Mouse (Mus musculus) liver, embryonic 14.5 days (tissue): Measurements from ENCODE around the gene Map2k5. TPM values are rescaled to one million over a fixed set of nuclear protein-coding genes. Genes with fewer than 3 reads are reported as not detected.

Experiments used
- ATAC-seq: fragments of 200-750 bp; cut with Nextera tagmentation; 2 replicates; pipeline ENCODE4 v1.8.0; 2017; ENCODE audit warnings: moderate number of reproducible peaks, mild to moderate bottlenecking, moderate library complexity; ENCODE audit not compliant: insufficient read depth
- DNase-seq, 3 experiments: peaks; one replicate each; pipeline ENCODE4 v3.0.0-alpha.2; 2012 to 2013; ENCODE audit warnings: low read depth in 3 of 3, low spot score in 3 of 3
- H3K27ac ChIP-seq: fragments of 300-500 bp; sonication (generic); 2 replicates; pipeline ENCODE4 v1.5.1; 2014; ENCODE audit warnings: moderate library complexity, mild to moderate bottlenecking, control low read depth, inconsistent platforms
- H3K27me3 ChIP-seq: fragments of 300-500 bp; sonication (generic); 2 replicates; pipeline ENCODE4 v1.6.1; 2014; ENCODE audit warnings: mild to moderate bottlenecking, low read length, moderate library complexity; ENCODE audit not compliant: control insufficient read depth, insufficient read depth
- H3K36me3 ChIP-seq: fragments of 300-500 bp; sonication (generic); replicated peaks from 2 replicates; pipeline ENCODE4 v1.6.1; 2014; ENCODE audit warnings: low read depth; ENCODE audit not compliant: control insufficient read depth, insufficient read depth
- H3K4me1 ChIP-seq, 2 experiments: fragments of 200-500 bp in 1 of 2; fragments of 300-500 bp in 1 of 2; sonication (generic) in 1 of 2; replicated peaks; 2 replicates each; pipeline ENCODE4 v1.6.1; 2012 to 2014; ENCODE audit warnings: antibody characterized with exemption in 1 of 2, inconsistent platforms in 1 of 2, low read length in 1 of 2; ENCODE audit not compliant: control insufficient read depth in 2 of 2, insufficient read depth in 2 of 2
- H3K4me2 ChIP-seq: fragments of 300-500 bp; sonication (generic); 2 replicates; pipeline ENCODE4 v1.6.1; 2014; ENCODE audit warnings: low read depth, mild to moderate bottlenecking, control low read depth, moderate library complexity
- H3K4me3 ChIP-seq, 2 experiments: fragments of 200-500 bp in 1 of 2; fragments of 300-500 bp in 1 of 2; sonication (generic) in 1 of 2; 2 replicates each; pipeline ENCODE4 v1.5.1; 2012 to 2014; ENCODE audit warnings: low read depth in 2 of 2, low read length in 2 of 2, mild to moderate bottlenecking in 2 of 2, control low read depth in 1 of 2, inconsistent platforms in 1 of 2, moderate library complexity in 1 of 2; ENCODE audit not compliant: insufficient read depth in 1 of 2
- H3K9ac ChIP-seq: fragments of 300-500 bp; sonication (generic); replicated peaks from 2 replicates; pipeline ENCODE4 v1.6.1; 2014; ENCODE audit warnings: mild to moderate bottlenecking, control low read depth, moderate library complexity
- H3K9me3 ChIP-seq: fragments of 300-500 bp; sonication (generic); 2 replicates; pipeline ENCODE4 v1.6.1; 2016; ENCODE audit warnings: low read length, mixed read lengths; ENCODE audit not compliant: control insufficient read depth
- CTCF ChIP-seq: IDR thresholded peaks from 2 replicates; pipeline ENCODE4 v1.5.1; 2016; ENCODE audit warnings: antibody characterized with exemption, low read depth, control low read depth
- EP300 ChIP-seq: IDR thresholded peaks from 2 replicates; pipeline ENCODE4 v1.6.1; 2016; ENCODE audit warnings: antibody characterized with exemption, low read depth
- WGBS: fragments of 180-500 bp; shearing (Covaris S2); extraction: QIAGEN DNeasy Blood & Tissue Kit; methylation state at CpG from one replicate; pipeline ENCODE4 v1.1.7; 2014; ENCODE audit not compliant: insufficient replicate concordance; 5-methylcytosine and 5-hydroxymethylcytosine counted together
- polyA plus RNA-seq, 2 experiments: library from polyadenylated mRNA; depleted of rRNA in 1 of 2; stranded (reverse) in 1 of 2; unstranded in 1 of 2; fragments of >200 nt; fragmentation: Nextera tagmentation in 1 of 2; extraction: Ambion mirVana in 1 of 2; gene quantifications; 2 replicates each; pipeline versions ENCODE4 v1.2.1 to v1.2.3; 2012 to 2014

Gene Map2k5
- polyA plus RNA-seq, 2 experiments: 6.1 to 7.4 TPM

GRCm38 (mm10) chr9:63378174-63378573 is 472 bp upstream of the Map2k5 start:
- ATAC-seq: no peak
- Histone ChIP-seq H3K4me2 (peak overlapping the region; percentile 82), H3K4me3 (peak overlapping the region; percentile 82 to 95), H3K9me3 (no peaks in the 10 kb centered on the region), H3K27me3 (no peaks in the 10 kb centered on the region), H3K36me3 (no peaks in the 10 kb centered on the region), H3K4me1 (peaks cover 9 to 11% of the 10 kb centered on the region in 2 experiments), H3K9ac (peak overlapping the region; percentile 78), H3K27ac (no peak overlapping the region)
- TF ChIP-seq CTCF (no peak), EP300 (no peak)
- DNase-seq: no peak
- 15% methylated on average over 8 of the region's 8 CpGs for WGBS

- no peak overlapping the region for H3K27ac ChIP-seq
- TF ChIP-seq EP300 (no peak), CTCF (no peak)
- WGBS: 27% methylated on average over 2 of the region's 2 CpGs
Measured at GRCm38 (mm10) chr9:63373315-63373714, 4.4 kb downstream of the Map2k5 start.

DNA sequence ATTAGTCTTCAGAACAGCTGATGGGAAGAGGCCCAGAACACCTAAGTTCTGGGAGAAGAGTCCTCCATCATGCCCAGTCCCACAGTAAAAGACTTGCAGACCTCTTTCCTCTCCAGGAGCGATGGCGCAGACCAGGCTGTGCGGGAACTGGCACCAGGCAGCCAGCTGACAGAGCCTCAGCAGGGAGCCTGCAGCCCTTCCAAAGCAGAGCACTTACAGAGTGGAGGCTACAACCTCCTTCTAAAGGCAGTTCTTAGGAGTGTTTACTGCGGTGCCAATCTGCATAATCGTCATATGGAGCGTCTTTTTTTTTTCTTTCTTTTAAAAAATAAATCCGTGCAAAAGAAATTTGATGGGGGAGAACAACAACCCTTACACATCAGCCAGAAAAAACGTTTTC is 5.2 kb downstream of the Map2k5 start:
- WGBS: 75% methylated on average over 8 of the region's 8 CpGs
- H3K4me2 ChIP-seq: no peak overlapping the region
- H3K27me3 ChIP-seq: no peaks in the 10 kb centered on the region
- TF ChIP-seq CTCF (no peak), EP300 (no peak)
- no peak overlapping the region for H3K27ac ChIP-seq
- DNase-seq (no peak), ATAC-seq (no peak)
- no peak overlapping the region for H3K4me3 ChIP-seq
- H3K4me1 ChIP-seq: peaks cover 4 to 9% of the 10 kb centered on the region in 2 experiments
- peaks cover 2% of the 10 kb centered on the region for H3K36me3 ChIP-seq
- no peak overlapping the region for H3K9ac ChIP-seq
- no peaks in the 10 kb centered on the region for H3K9me3 ChIP-seq

More at GRCm38 (mm10) chr9:63373315-63373714, 4.4 kb downstream of the Map2k5 start:
- Histone ChIP-seq H3K9ac (no peak overlapping the region), H3K4me3 (no peak overlapping the region), H3K36me3 (peaks cover 2% of the 10 kb centered on the region), H3K4me1 (peaks cover 5 to 9% of the 10 kb centered on the region in 2 experiments), H3K9me3 (no peaks in the 10 kb centered on the region), H3K4me2 (no peak overlapping the region), H3K27me3 (no peaks in the 10 kb centered on the region)
- DNase-seq: no peak
- no peak for ATAC-seq

GRCm38 (mm10) chr9:63360410-63360809 is 17.3 kb downstream of the Map2k5 start:
- H3K9me3 ChIP-seq: no peaks in the 10 kb centered on the region
- H3K4me2 ChIP-seq: no peak overlapping the region
- DNase-seq: no peak
- no peaks in the 10 kb centered on the region for H3K27me3 ChIP-seq
- 64% methylated on average over 3 of the region's 3 CpGs for WGBS
- TF ChIP-seq EP300: no peak
- no peak for TF ChIP-seq CTCF
- no peaks in the 10 kb centered on the region for H3K4me1 ChIP-seq
- no peak overlapping the region for H3K9ac ChIP-seq
- ATAC-seq: no peak
- H3K4me3 ChIP-seq: no peak overlapping the region
- no peaks in the 10 kb centered on the region for H3K36me3 ChIP-seq
- H3K27ac ChIP-seq: no peak overlapping the region

GRCm38 (mm10) chr9:63359016-63359415 is 18.7 kb downstream of the Map2k5 start:
- no peaks in the 10 kb centered on the region for H3K36me3 ChIP-seq
- H3K27ac ChIP-seq: no peak overlapping the region
- no peak overlapping the region for H3K4me3 ChIP-seq
- DNase-seq (no peak), ATAC-seq (no peak)
- no peak overlapping the region for H3K9ac ChIP-seq
- no peaks in the 10 kb centered on the region for H3K9me3 ChIP-seq
- H3K4me2 ChIP-seq: no peak overlapping the region
- H3K4me1 ChIP-seq: no peaks in the 10 kb centered on the region
- TF ChIP-seq EP300 (no peak), CTCF (no peak)
- 76% methylated on average over 5 of the region's 5 CpGs for WGBS
- no peaks in the 10 kb centered on the region for H3K27me3 ChIP-seq
